Mouse (Mus musculus) ES-E14 (cell line): ENCODE measurements around the gene Otogl.

ENCODE experiments used
- CHD2 ChIP-seq: IDR thresholded peaks from 2 replicates; pipeline ENCODE4 v1.6.1; 2014; ENCODE audit warnings: mild to moderate bottlenecking, low read depth, low read length, inconsistent platforms
- HCFC1 ChIP-seq: IDR thresholded peaks from 2 replicates; pipeline ENCODE4 v1.6.1; 2012; ENCODE audit warnings: low read length, inconsistent platforms, borderline replicate concordance; ENCODE audit not compliant: insufficient read depth
- MAFK ChIP-seq: IDR thresholded peaks from 2 replicates; pipeline ENCODE4 v1.6.1; 2014; ENCODE audit warnings: mild to moderate bottlenecking, low read depth, low read length, inconsistent platforms; ENCODE audit not compliant: insufficient read depth
- ZC3H11A ChIP-seq: IDR thresholded peaks from 2 replicates; pipeline ENCODE4 v1.6.1; 2012; ENCODE audit warnings: low read depth, mild to moderate bottlenecking, inconsistent platforms, low read length, borderline replicate concordance

GRCm38 (mm10) chr10:107913013-107913412 lies 1.1 kb upstream of the Otogl start:
- TF ChIP-seq HCFC1 = no peak
- no peak for TF ChIP-seq ZC3H11A
- TF ChIP-seq CHD2 = no peak
- TF ChIP-seq MAFK = no peak
